In genomic region chr16:32658743-32659171, GRCm38 (mm10) we compare ENCODE assay signal across 7 mouse cellular contexts. TPM values are rescaled to one million over a fixed set of nuclear protein-coding genes. Genes with fewer than 3 reads are reported as not detected.
A peak's percentile ranks its signal among the peaks of the same experiment; 100 is the strongest.
DNase-seq lines count a peak whose midpoint lies in the region; ATAC-seq and TF ChIP-seq lines count a peak whose summit lies in the region.

No protein-coding gene starts in this region.

- peaks cover 6% of the 10 kb centered on the region; the same call in 1 of the 2 replicates for H3K79me2 ChIP-seq in liver, adult 2 months (ENCODE audit: control insufficient read depth, insufficient read depth, low read length)

- H3K27me3 ChIP-seq in liver, adult 2 months (ENCODE audit: control insufficient read depth, insufficient read depth, low read length): no peaks in the 10 kb centered on the region
- no peaks in the 10 kb centered on the region for H3K27me3 ChIP-seq in midbrain, embryonic 14.5 days (ENCODE audit: control insufficient read depth, insufficient read depth, low read length)

- no peak for DNase-seq in liver, adult 2 months (ENCODE audit: extremely low read depth, low read depth, low spot score)
- no peak for DNase-seq in liver
- DNase-seq in brain, adult 2 months (ENCODE audit: low read depth, low spot score): peak; percentile 89
- DNase-seq in midbrain, embryonic 14.5 days: peak; percentile 65
- peak; percentile 69 for DNase-seq in thymus, postnatal 4 days

- H3K4me3 ChIP-seq in liver, adult 2 months (ENCODE audit: insufficient read depth, low read depth, low read length): peak overlapping the region; percentile 16; the same call in 1 of the 2 replicates
- peak overlapping the region; percentile 55 for H3K4me3 ChIP-seq in cortical plate, adult 2 months (ENCODE audit: insufficient read depth, low read length)
- peak overlapping the region; percentile 43 for H3K4me3 ChIP-seq in midbrain, embryonic 14.5 days (replicated peaks; ENCODE audit: low read depth, low read length)

- no peak overlapping the region for H3K9ac ChIP-seq in liver, adult 2 months (ENCODE audit: low read depth, low read length)
- peak overlapping the region; percentile 59 for H3K9ac ChIP-seq in midbrain, embryonic 14.5 days (replicated peaks; ENCODE audit: low read length)

- H3K27ac ChIP-seq in liver, adult 2 months (replicated peaks; ENCODE audit: insufficient read depth, low read depth, low read length): no peak overlapping the region
- H3K27ac ChIP-seq in cortical plate, adult 2 months (ENCODE audit: insufficient read depth, low read length): peak overlapping the region; percentile 12; the same call in 1 of the 2 replicates
- peak overlapping the region; percentile 76 for H3K27ac ChIP-seq in midbrain, embryonic 14.5 days (replicated peaks; ENCODE audit: low read depth, low read length)

- TF ChIP-seq CTCF in liver, adult 2 months (IDR thresholded peaks at IDR 0.05; ENCODE audit: low read depth, low read length): no peak
- no peak for TF ChIP-seq CTCF in cortical plate, adult 2 months (IDR thresholded peaks at IDR 0.05; ENCODE audit: extremely low read depth, insufficient read depth, low read length)

- no peaks in the 10 kb centered on the region for H3K36me3 ChIP-seq in liver, adult 2 months (ENCODE audit: control insufficient read depth, insufficient read depth, low read length)
- no peaks in the 10 kb centered on the region for H3K36me3 ChIP-seq in midbrain, embryonic 14.5 days (ENCODE audit: control insufficient read depth, insufficient read depth, low read length)

- peaks cover 17% of the 10 kb centered on the region for H3K4me1 ChIP-seq in liver, adult 2 months (ENCODE audit: control insufficient read depth, insufficient read depth, low read length)
- H3K4me1 ChIP-seq in cortical plate, adult 2 months (ENCODE audit: control insufficient read depth, insufficient read depth, low read length): peaks cover 12% of the 10 kb centered on the region
- peaks cover 40% of the 10 kb centered on the region for H3K4me1 ChIP-seq in midbrain, embryonic 14.5 days (ENCODE audit: control insufficient read depth, insufficient read depth, low read length)

- H3K9me3 ChIP-seq in midbrain, embryonic 14.5 days (ENCODE audit: control insufficient read depth, low read length): no peaks in the 10 kb centered on the region

- 32% methylated on average over 21 of the region's 21 CpGs for WGBS in liver, adult 2 months
- 2% methylated on average over 16 of the region's 21 CpGs for WGBS in midbrain, embryonic 14.5 days

- H3K4me2 ChIP-seq in midbrain, embryonic 14.5 days (ENCODE audit: low read length): peak overlapping the region; percentile 67

- TF ChIP-seq POLR2A in liver, adult 2 months (IDR thresholded peaks at IDR 0.05; ENCODE audit: extremely low read depth, insufficient read depth, low read length): no peak
- TF ChIP-seq POLR2A in cortical plate, adult 2 months (IDR thresholded peaks at IDR 0.05; ENCODE audit: extremely low read depth, insufficient read depth, low read length): peak; percentile 22; the same call in 1 of the 2 replicates

- ATAC-seq in inflammation-experienced regulatory T-cells, adult 6 months: peak; percentile 86
- peak; percentile 34; the same call in 1 of the 2 replicates for ATAC-seq in midbrain, embryonic 14.5 days (ENCODE audit: low FRiP score, low TSS enrichment)

RNA-seq across cellular contexts. Expression of gene Tnk2, which starts 15.1 kb away (rescaled TPM):
- total RNA-seq in liver, adult 2 months (2014; rRNA removed): 1.9 and 4.9 TPM in 2 replicates
- polyA plus RNA-seq in liver, adult 2 months (2012; rRNA removed): 33.4 and 35.7 TPM in 2 replicates
- 202 and 204 TPM in 2 replicates for polyA plus RNA-seq in cortical plate, adult 2 months (2012; rRNA removed)
- polyA plus RNA-seq in inflammation-experienced regulatory T-cells, adult 6 months (2017; shearing (Covaris generic)): 10 to 100 TPM in 1 of 3 experiments, 1 to 10 TPM in 2; 7.2 to 10.1 (median 8.6) TPM
- polyA plus RNA-seq in midbrain, embryonic 14.5 days (2014; fragmentation: Nextera tagmentation; extraction: Ambion mirVana): 15.5 and 17.6 TPM in 2 replicates

RNA-seq across cellular contexts. Expression of gene Tfrc, which starts 50.0 kb away (rescaled TPM):
- 16.0 and 36.5 TPM in 2 replicates for total RNA-seq in liver, adult 2 months (2014; rRNA removed)
- polyA plus RNA-seq in liver, adult 2 months (2012; rRNA removed): 3.9 and 4.4 TPM in 2 replicates
- 77.7 and 82.2 TPM in 2 replicates for polyA plus RNA-seq in cortical plate, adult 2 months (2012; rRNA removed)
- 10 to 100 TPM; 15.9 to 22.7 (median 17.9) TPM for polyA plus RNA-seq in inflammation-experienced regulatory T-cells, adult 6 months (2017; shearing (Covaris generic))
- polyA plus RNA-seq in midbrain, embryonic 14.5 days (2014; fragmentation: Nextera tagmentation; extraction: Ambion mirVana): 31.8 and 69.8 TPM in 2 replicates

Comparison
In these comparisons a context has a peak if more than half of its experiments do, and no peak if none do; other contexts are left out.
1. DNase-seq: peak in brain, adult 2 months (single experiment), midbrain, embryonic 14.5 days (single experiment) and thymus, postnatal 4 days (single experiment); none in liver, adult 2 months (single experiment) and liver (single experiment).
2. Peak in every context shown above with its lines, with median percentiles within 50 percentile points of each other: H3K4me3 ChIP-seq.